Mouse (Mus musculus): ENCODE measurements at regions not wholly inside any gene's neighbourhood (a gene's known extent, or its start where the extent isn't known, plus 50 kb on each side); places are given as distances from the start of the nearest gene placed in this dataset.
A peak's percentile ranks its signal among the peaks of the same experiment; 100 is the strongest.

- DNase-seq (no peak), ATAC-seq (ENCODE audit: insufficient read depth) (no peak)
- H3K27me3 ChIP-seq (ENCODE audit: insufficient read depth, low read length), result no peaks in the 10 kb centered on the region
- no peak for TF ChIP-seq CTCF (IDR thresholded peaks at IDR 0.05; ENCODE audit: low read depth)
- no peak overlapping the region for H3K4me2 ChIP-seq
- no peak overlapping the region for H3K9ac ChIP-seq
- H3K4me1 ChIP-seq (ENCODE audit: insufficient read depth), result no peaks in the 10 kb centered on the region
- H3K36me3 ChIP-seq (ENCODE audit: insufficient read depth), result no peaks in the 10 kb centered on the region
- H3K27ac ChIP-seq (ENCODE audit: low read depth), result no peak overlapping the region
- H3K4me3 ChIP-seq (ENCODE audit: low read depth, low read length), result no peak overlapping the region
- no peaks in the 10 kb centered on the region for H3K9me3 ChIP-seq (ENCODE audit: low read depth, low read length)
- 69% methylated on average over 8 of the region's 8 CpGs for WGBS
Observed at GRCm38 (mm10) chr9:115775112-115775511, 134.1 kb upstream of the Gadl1 start.

GRCm38 (mm10) chr9:115775858-115776257, 133.4 kb upstream of the Gadl1 start:
- ATAC-seq (ENCODE audit: insufficient read depth) (no peak), DNase-seq (no peak)
- H3K4me1 ChIP-seq (ENCODE audit: insufficient read depth), result no peaks in the 10 kb centered on the region
- H3K4me2 ChIP-seq, result no peak overlapping the region
- no peaks in the 10 kb centered on the region for H3K9me3 ChIP-seq (ENCODE audit: low read depth, low read length)
- no peak for TF ChIP-seq CTCF (IDR thresholded peaks at IDR 0.05; ENCODE audit: low read depth)
- H3K27me3 ChIP-seq (ENCODE audit: insufficient read depth, low read length), result no peaks in the 10 kb centered on the region
- no peak overlapping the region for H3K4me3 ChIP-seq (ENCODE audit: low read depth, low read length)
- no peak overlapping the region for H3K9ac ChIP-seq
- no peaks in the 10 kb centered on the region for H3K36me3 ChIP-seq (ENCODE audit: insufficient read depth)
- WGBS, result 81% methylated on average over 7 of the region's 7 CpGs
- H3K27ac ChIP-seq (ENCODE audit: low read depth), result no peak overlapping the region

GRCm38 (mm10) chr9:115777097-115777864, 132.0 kb upstream of the Gadl1 start:
- no peaks in the 10 kb centered on the region for H3K27me3 ChIP-seq (ENCODE audit: insufficient read depth, low read length)
- TF ChIP-seq CTCF (IDR thresholded peaks at IDR 0.05; ENCODE audit: low read depth), result no peak
- H3K9me3 ChIP-seq (ENCODE audit: low read depth, low read length), result no peaks in the 10 kb centered on the region
- no peaks in the 10 kb centered on the region for H3K36me3 ChIP-seq (ENCODE audit: insufficient read depth)
- no peak for DNase-seq
- H3K4me1 ChIP-seq (ENCODE audit: insufficient read depth), result no peaks in the 10 kb centered on the region
- no peak overlapping the region for H3K4me3 ChIP-seq (ENCODE audit: low read depth, low read length)
- no peak overlapping the region for H3K9ac ChIP-seq
- no peak overlapping the region for H3K27ac ChIP-seq (ENCODE audit: low read depth)
- no peak for ATAC-seq (ENCODE audit: insufficient read depth)
- WGBS, result 72% methylated on average over 9 of the region's 9 CpGs
- no peak overlapping the region for H3K4me2 ChIP-seq

GRCm38 (mm10) chr9:115778862-115779261, 130.4 kb upstream of the Gadl1 start:
- no peak for TF ChIP-seq CTCF (IDR thresholded peaks at IDR 0.05; ENCODE audit: low read depth)
- ATAC-seq (ENCODE audit: insufficient read depth), result no peak; the same call in 1 of the 2 replicates

GRCm38 (mm10) chr9:115799330-115799729, 109.9 kb upstream of the Gadl1 start:
- H3K4me1 ChIP-seq (ENCODE audit: insufficient read depth), result no peaks in the 10 kb centered on the region
- no peaks in the 10 kb centered on the region for H3K9me3 ChIP-seq (ENCODE audit: low read depth, low read length)
- no peak overlapping the region for H3K4me2 ChIP-seq
- no peaks in the 10 kb centered on the region for H3K27me3 ChIP-seq (ENCODE audit: insufficient read depth, low read length)
- no peak overlapping the region for H3K9ac ChIP-seq
- no peak overlapping the region for H3K4me3 ChIP-seq (ENCODE audit: low read depth, low read length)
- TF ChIP-seq CTCF (IDR thresholded peaks at IDR 0.05; ENCODE audit: low read depth), result no peak
- H3K36me3 ChIP-seq (ENCODE audit: insufficient read depth), result no peaks in the 10 kb centered on the region
- ATAC-seq (ENCODE audit: insufficient read depth) (no peak), DNase-seq (no peak)
- WGBS, result 81% methylated on average over 3 of the region's 3 CpGs
- no peak overlapping the region for H3K27ac ChIP-seq (ENCODE audit: low read depth)

More at GRCm38 (mm10) chr9:115778862-115779261, 130.4 kb upstream of the Gadl1 start:
- WGBS, result 36% methylated on average over 5 of the region's 5 CpGs
- Histone ChIP-seq H3K36me3 (ENCODE audit: insufficient read depth) (no peaks in the 10 kb centered on the region), H3K4me2 (no peak overlapping the region), H3K9me3 (ENCODE audit: low read depth, low read length) (no peaks in the 10 kb centered on the region), H3K27ac (ENCODE audit: low read depth) (no peak overlapping the region), H3K4me1 (ENCODE audit: insufficient read depth) (no peaks in the 10 kb centered on the region), H3K4me3 (ENCODE audit: low read depth, low read length) (no peak overlapping the region), H3K27me3 (ENCODE audit: insufficient read depth, low read length) (no peaks in the 10 kb centered on the region), H3K9ac (no peak overlapping the region)
- DNase-seq, result peak; percentile 16

GRCm38 (mm10) chr9:115800624-115801023, 108.6 kb upstream of the Gadl1 start:
- 45% methylated on average over 6 of the region's 6 CpGs for WGBS
- Histone ChIP-seq H3K36me3 (ENCODE audit: insufficient read depth) (no peaks in the 10 kb centered on the region), H3K4me1 (ENCODE audit: insufficient read depth) (no peaks in the 10 kb centered on the region), H3K4me2 (no peak overlapping the region), H3K9ac (no peak overlapping the region), H3K27me3 (ENCODE audit: insufficient read depth, low read length) (no peaks in the 10 kb centered on the region), H3K4me3 (ENCODE audit: low read depth, low read length) (no peak overlapping the region), H3K27ac (ENCODE audit: low read depth) (no peak overlapping the region), H3K9me3 (ENCODE audit: low read depth, low read length) (no peaks in the 10 kb centered on the region)
- DNase-seq (no peak), ATAC-seq (ENCODE audit: insufficient read depth) (no peak)
- TF ChIP-seq CTCF (IDR thresholded peaks at IDR 0.05; ENCODE audit: low read depth), result no peak

GRCm38 (mm10) chr9:115803071-115803470, 106.2 kb upstream of the Gadl1 start:
- no peaks in the 10 kb centered on the region for H3K27me3 ChIP-seq (ENCODE audit: insufficient read depth, low read length)

More at GRCm38 (mm10) chr9:115803071-115803470, 106.2 kb upstream of the Gadl1 start:
- Histone ChIP-seq H3K4me1 (ENCODE audit: insufficient read depth) (no peaks in the 10 kb centered on the region), H3K9ac (no peak overlapping the region), H3K9me3 (ENCODE audit: low read depth, low read length) (no peaks in the 10 kb centered on the region), H3K36me3 (ENCODE audit: insufficient read depth) (no peaks in the 10 kb centered on the region), H3K27ac (ENCODE audit: low read depth) (no peak overlapping the region), H3K4me3 (ENCODE audit: low read depth, low read length) (no peak overlapping the region), H3K4me2 (no peak overlapping the region)
- TF ChIP-seq CTCF (IDR thresholded peaks at IDR 0.05; ENCODE audit: low read depth), result no peak
- ATAC-seq (ENCODE audit: insufficient read depth) (no peak), DNase-seq (no peak)
- WGBS, result 88% methylated on average over 3 of the region's 3 CpGs

Measured in lung, embryonic 14.5 days (tissue).